Mouse (Mus musculus) ES-Bruce4 (cell line): ENCODE measurements around the gene Npepl1.

Experiments used
- CTCF ChIP-seq: IDR thresholded peaks from one replicate; pipeline ENCODE4 v1.8.1; 2011; ENCODE audit warnings: low read depth, low read length
- EP300 ChIP-seq: IDR thresholded peaks from 2 replicates; pipeline ENCODE4 v1.6.1; 2011; ENCODE audit warnings: low read depth, low read length; ENCODE audit not compliant: insufficient read depth
- POLR2A ChIP-seq: IDR thresholded peaks from one replicate; pipeline ENCODE4 v1.8.1; 2011; ENCODE audit warnings: low read length; ENCODE audit not compliant: insufficient read depth

GRCm38 (mm10) chr2:174063527-174064211, 46.5 kb upstream of the Npepl1 start:
- TF ChIP-seq POLR2A: no peak
- no peak for TF ChIP-seq CTCF
- no peak for TF ChIP-seq EP300
